Mouse (Mus musculus): ENCODE results near the gene Fxyd7. TPM values are rescaled to one million over a fixed set of nuclear protein-coding genes. Genes with fewer than 3 reads are reported as not detected.

Gene Fxyd7
- total RNA-seq (2022) = 1 to 10 TPM in 2 of 4 experiments, under 1 TPM in 1, not detected in 1; 0.99 to 1.3 (median 1.3) TPM

GRCm38 (mm10) chr7:31051321-31052021, at the start of gene Fxyd7:
Gene Fxyd7 (minus strand): TSS chr7:31051467.
- DNase-seq (ENCODE audit: low spot score in 2 of 2) = no peak

GRCm38 (mm10) chr7:31100786-31101185, 49.5 kb upstream of the Fxyd7 start:
- DNase-seq (ENCODE audit: low spot score in 2 of 2) = no peak

GRCm38 (mm10) chr7:31099612-31099982, 48.3 kb upstream of the Fxyd7 start:
- no peak for DNase-seq (ENCODE audit: low spot score in 2 of 2)

GRCm38 (mm10) chr7:31098697-31099611, 47.7 kb upstream of the Fxyd7 start:
- DNase-seq (ENCODE audit: low spot score in 2 of 2) = peak in 1 of 2 experiments; percentile 25

GRCm38 (mm10) chr7:31097583-31098248, 46.4 kb upstream of the Fxyd7 start:
- peak; percentile 86 to 89 for DNase-seq (ENCODE audit: low spot score in 2 of 2)

GRCm38 (mm10) chr7:31096892-31097564, 45.8 kb upstream of the Fxyd7 start:
- DNase-seq (ENCODE audit: low spot score in 2 of 2) = no peak

- no peak for DNase-seq (ENCODE audit: low spot score in 2 of 2)
Measured at GRCm38 (mm10) chr7:31094774-31095501, 43.7 kb upstream of the Fxyd7 start.

- DNase-seq (ENCODE audit: low spot score in 2 of 2) = no peak
Measured at GRCm38 (mm10) chr7:31089721-31090120, 38.5 kb upstream of the Fxyd7 start.

GRCm38 (mm10) chr7:31088206-31088605, 36.9 kb upstream of the Fxyd7 start:
- DNase-seq (ENCODE audit: low spot score in 2 of 2) = no peak

- DNase-seq (ENCODE audit: low spot score in 2 of 2) = no peak
Measured at GRCm38 (mm10) chr7:31087262-31087661, 36.0 kb upstream of the Fxyd7 start.

- no peak for DNase-seq (ENCODE audit: low spot score in 2 of 2)
Measured at GRCm38 (mm10) chr7:31086175-31086755, 35.0 kb upstream of the Fxyd7 start.

- no peak for DNase-seq (ENCODE audit: low spot score in 2 of 2)
Measured at GRCm38 (mm10) chr7:31085171-31085570, 33.9 kb upstream of the Fxyd7 start.

- no peak for DNase-seq (ENCODE audit: low spot score in 2 of 2)
Measured at GRCm38 (mm10) chr7:31084140-31084539, 32.9 kb upstream of the Fxyd7 start.

GRCm38 (mm10) chr7:31082831-31083588, 31.7 kb upstream of the Fxyd7 start:
- peak; percentile 80 to 83 for DNase-seq (ENCODE audit: low spot score in 2 of 2)

GRCm38 (mm10) chr7:31082106-31082505, 30.8 kb upstream of the Fxyd7 start:
- no peak for DNase-seq (ENCODE audit: low spot score in 2 of 2)

- DNase-seq (ENCODE audit: low spot score in 2 of 2) = no peak
Measured at GRCm38 (mm10) chr7:31081106-31081505, 29.8 kb upstream of the Fxyd7 start.

GRCm38 (mm10) chr7:31080611-31081010, 29.3 kb upstream of the Fxyd7 start:
- no peak for DNase-seq (ENCODE audit: low spot score in 2 of 2)

GRCm38 (mm10) chr7:31079670-31080069, 28.4 kb upstream of the Fxyd7 start:
- no peak for DNase-seq (ENCODE audit: low spot score in 2 of 2)

- no peak for DNase-seq (ENCODE audit: low spot score in 2 of 2)
Measured at GRCm38 (mm10) chr7:31077885-31078445, 26.7 kb upstream of the Fxyd7 start.

Data from gastrocnemius, adult 8-10 months (tissue).